Mouse (Mus musculus): ENCODE measurements around the gene Cers3.

GRCm38 (mm10) chr7:66867719-66868501 lies 124.6 kb downstream of the Cers3 start:
- no peak for TF ChIP-seq GATA1 (IDR thresholded peaks at IDR 0.05; ENCODE audit: low read length)
- TF ChIP-seq TAL1 (IDR thresholded peaks at IDR 0.05; ENCODE audit: low read length) = no peak

All from erythroblast, embryonic 14.5 days (primary cell).